Mouse (Mus musculus) ovary, postnatal 10 days (tissue): Measurements from ENCODE around the gene Pde6h.

Experiments
- DNase-seq: peaks from one replicate; pipeline ENCODE4 v3.0.0; 2022; ENCODE audit warnings: low spot score

The Pde6h gene

DNA sequence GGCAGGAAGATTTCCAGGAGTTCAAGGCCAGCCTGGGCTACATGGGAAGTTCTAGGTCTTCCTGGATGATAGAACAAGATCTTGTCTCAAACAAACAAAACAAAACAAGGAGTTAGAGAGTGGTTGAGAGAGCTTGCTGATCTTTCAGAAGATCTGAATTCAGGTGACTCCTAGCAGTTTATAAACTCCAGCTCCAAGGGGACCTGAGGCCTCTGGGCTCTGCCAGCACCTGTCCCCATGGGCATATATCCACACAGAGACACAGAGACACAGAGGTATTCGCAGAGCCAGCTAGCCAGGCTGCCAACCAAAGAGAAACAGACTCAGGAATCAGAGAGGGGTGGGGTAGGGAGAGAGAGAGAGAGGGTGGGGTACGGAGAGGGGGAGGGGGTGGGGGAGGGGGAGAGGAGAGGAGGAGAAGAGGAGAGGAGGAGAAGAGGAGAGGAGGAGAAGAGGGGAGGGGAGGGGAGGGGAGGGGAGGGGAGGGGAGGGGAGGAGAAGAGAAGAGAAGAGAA is 10.8 kb upstream of the Pde6h start:
- no peak for DNase-seq

DNA sequence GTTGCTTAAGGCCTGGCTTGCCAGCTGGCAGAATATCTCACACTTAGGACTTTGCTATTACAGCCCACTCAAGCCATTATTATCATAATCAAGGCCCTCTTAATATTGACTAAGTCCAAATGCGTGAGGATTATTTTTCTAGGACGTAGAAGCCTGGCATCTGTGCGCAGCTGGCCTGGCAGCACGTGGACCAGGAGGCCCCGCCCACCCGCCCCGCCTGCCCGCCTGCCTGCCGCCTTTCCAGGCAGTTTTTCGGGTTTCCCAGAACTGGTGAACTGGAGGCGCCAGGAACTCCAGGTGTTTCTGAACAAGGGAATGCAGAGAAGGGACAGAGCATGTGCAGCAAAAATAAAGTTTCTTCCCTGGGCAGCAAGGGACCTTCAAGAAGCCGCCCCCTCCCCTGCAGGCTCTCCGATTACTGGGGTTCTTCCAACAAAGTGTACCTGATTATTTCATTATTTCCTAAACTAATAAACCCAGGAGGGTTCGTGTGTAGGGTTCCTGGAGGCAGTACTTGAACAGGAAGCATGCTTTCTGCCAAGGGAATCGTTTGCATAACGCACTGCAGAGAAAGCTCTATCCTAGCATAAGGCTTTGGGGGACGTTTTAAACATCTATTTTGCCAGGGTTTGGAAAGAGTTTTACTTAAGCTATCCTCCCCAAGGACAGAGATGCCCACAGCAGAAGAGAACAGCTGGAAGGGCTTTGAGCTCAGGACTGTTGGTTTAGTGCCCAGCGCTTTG is 10.1 kb upstream of the Pde6h start:
- no peak for DNase-seq

DNA sequence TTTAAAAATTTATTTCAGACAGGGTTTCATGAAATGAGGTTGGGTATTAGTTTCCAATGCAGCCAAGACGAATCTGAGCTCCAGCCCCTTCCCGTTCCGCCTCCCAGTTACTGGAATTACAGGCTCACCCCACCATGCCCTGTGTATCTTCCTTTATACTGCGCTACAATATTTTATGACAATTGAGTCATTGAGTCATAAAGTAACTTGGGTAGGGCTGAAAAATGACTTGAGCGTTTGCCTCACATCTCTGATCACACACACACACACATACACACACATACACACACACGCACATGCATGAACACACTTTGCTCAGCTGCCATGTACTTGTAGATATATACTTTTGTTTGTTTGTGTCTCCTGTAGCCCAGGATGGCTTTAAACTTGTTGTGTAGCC is 9.4 kb upstream of the Pde6h start:
- no peak for DNase-seq

DNA sequence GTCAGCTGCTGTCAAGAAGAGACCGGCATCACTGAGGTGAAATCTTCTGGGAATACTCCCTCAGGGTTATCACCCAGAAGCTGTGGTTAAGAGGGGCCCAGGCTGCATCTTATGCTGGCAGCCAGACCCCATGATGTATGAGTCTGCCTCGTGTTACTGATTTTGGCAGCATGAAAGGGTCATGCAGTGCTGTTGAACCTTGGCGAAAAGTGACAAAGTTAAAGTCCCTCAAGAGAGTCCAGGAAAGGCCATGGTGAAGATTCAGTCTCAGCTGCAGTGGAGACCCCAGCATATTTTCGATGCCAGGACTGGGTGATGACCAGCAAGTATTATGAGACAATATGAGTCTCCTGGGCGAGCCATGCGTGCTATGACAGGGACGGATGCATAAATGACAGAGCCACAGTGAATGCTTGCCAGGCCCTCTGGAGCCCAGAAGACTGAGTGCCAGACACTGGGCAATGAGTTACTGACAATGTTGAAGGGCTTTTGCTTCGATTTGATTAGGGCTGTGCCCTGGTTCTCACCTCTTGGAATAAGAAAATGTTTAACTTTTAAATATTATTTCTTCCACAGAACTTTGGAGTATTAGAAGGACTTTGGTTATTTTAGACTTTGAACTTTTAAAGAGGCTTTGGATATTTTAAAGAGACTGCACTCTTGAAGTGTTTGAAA is 7.8 kb upstream of the Pde6h start:
- no peak for DNase-seq

DNA sequence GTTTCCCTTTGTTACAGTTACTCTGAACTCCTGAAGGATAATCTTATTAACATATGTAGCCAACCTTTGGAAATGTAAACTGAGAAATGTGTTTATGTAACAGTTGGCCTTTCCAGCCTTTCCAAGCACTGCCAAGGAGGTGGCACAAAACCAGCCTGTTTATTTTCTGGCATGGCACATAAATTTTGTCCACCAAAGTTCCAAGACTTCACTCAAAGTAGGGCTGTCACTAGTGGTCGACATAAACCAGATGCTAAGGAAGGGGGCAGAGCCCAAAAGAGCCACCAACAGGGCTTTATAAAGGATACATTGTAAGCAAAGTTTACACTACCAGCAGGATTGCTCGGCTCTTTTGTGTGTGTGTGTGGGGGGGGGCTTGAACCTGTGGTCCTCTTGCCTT is 5.7 kb upstream of the Pde6h start:
- no peak for DNase-seq

DNA sequence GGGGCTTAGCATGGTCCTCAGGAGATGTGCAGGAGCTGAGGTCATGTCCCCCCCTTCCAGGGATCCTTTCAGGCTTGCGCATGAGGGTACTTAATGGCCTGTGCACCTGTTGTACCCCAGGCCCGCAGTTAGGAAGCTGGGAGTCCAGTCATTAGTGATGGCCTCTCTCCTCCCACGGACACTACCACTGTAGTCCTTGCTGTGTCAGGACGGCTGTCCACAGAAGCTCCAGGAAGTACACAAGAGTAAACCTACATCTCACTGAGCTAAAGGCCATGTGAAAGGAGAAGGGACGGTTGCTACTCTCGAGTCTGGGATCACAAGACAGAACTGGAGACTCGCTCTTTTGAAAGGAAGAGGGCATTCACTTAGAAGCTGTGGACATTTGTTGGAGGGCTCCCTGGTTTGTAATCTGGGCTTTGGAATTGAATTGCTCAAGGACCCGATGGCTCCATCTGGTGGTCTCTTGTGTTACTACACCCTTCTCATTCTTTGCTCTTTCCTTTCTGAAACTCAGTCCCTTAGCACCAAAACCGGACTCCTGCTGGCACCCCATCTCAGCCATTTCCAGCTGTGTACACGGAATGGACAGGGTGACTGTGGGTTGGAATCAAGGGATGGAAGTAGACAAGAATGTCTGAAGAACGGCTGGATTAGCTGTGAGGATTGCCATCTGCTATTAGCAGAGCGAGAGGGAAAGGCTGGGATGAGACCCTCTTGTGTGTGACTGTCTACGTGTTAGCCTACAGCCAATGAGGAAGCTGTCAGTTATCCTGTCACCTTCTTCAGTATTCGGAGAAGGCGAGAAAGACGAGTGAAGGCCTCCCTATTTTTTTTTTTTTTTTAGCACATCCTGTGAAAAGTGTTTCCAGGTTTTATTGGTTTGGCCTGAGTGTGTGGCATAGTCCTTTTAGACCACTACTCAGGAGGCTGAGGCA is 3.0 kb upstream of the Pde6h start:
- peak; percentile 52 for DNase-seq

DNA sequence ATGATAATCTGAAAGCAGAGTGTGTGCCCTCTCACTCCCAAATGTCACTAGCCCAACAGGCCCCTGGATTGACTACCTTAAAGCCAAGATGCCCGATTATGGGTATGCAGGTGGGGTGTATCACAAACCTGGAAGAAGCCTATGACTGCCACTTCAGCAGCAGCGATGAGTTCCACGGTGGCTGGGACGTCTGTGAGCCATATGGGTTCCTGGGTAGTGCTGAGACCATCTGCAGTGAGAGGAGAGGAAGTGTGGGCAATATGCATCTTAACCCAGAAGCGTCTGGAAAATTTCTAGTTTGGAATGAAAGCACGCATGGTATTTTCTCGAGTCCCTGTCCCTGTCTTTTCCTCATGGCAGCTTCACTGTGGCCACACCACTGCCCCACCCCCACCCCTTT is 2.0 kb upstream of the Pde6h start:
- no peak for DNase-seq

DNA sequence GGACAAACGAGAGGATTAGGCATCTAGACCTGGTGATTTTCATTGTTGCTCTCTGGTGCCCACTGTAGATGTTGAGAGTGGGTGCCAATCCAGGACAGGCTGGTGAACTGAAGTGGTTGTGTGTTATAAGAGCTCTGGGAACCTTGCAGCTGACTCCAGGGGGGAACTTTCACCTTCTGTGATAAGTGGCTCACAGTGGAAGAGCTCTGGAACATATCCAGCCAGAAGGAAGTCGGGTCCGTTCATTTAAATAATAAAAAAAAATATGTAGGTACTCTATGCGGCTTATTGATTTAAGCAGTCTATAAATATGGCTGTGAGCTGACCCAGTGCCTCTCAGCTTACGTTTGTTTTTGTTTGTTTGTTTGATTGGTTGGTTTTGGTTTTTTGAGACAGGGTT is 1.6 kb upstream of the Pde6h start, which contains the start of gene Erp27:
TSS of gene Erp27 (minus strand) at position 101 of the 400 bp plus-strand sequence.
- no peak for DNase-seq

DNA sequence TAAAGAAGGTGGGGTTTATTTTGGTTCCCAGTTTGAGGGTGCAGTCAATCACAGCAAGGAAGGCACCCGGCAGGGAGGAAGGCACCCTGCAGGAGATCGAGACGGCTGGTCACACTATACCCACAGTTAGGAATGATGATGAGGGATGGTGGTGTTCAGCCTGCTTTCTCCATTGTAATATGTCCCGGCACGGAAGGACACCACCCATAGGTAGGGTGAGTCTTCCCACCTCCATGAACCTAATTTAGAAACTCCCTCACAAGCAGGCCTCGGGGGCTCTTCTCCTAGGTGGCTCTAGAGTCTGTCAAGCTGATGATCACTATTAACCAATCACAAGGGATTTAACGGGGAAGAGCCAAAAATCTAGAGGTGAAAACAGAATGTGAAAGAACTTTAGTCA is 761 bp upstream of the Pde6h start:
- no peak for DNase-seq

DNA sequence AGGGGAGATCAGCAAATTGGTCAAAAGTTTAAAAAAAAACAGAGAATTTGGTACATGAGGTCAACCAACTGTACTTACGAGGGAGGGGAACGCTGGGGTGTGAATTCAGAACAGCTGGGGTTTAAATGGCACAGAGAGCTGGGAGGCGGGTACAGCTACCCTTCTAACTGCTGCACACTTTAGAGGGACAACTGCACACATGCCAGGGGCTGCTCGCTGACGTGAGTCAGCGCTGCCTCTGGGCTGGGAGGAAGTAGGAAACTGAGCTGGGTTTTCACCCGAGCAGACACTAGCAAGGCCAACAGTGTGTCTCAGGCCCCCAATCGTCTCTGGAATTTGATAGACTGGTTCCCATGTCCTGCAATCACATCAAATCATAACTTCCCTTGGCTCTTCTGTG is 1.4 kb downstream of the Pde6h start:
- DNase-seq, result no peak

DNA sequence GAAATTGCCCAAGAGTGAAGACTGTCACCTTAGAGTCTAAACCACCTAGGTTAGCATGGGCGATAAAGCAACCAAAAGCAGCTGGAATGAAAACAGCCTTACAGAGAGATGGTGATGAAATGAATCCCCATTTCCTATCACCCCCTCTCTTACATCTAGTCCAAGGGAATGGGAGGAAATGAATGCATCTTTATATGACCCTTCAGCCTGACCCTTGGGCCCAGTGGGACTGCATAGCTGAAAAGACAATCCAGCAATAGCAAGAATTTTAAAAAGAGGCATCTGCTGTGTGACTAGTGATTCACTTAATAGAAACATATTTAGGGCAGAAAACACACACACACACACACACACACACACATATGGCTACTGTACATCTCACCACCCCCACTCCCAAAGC is 4.0 kb downstream of the Pde6h start:
- no peak for DNase-seq

DNA sequence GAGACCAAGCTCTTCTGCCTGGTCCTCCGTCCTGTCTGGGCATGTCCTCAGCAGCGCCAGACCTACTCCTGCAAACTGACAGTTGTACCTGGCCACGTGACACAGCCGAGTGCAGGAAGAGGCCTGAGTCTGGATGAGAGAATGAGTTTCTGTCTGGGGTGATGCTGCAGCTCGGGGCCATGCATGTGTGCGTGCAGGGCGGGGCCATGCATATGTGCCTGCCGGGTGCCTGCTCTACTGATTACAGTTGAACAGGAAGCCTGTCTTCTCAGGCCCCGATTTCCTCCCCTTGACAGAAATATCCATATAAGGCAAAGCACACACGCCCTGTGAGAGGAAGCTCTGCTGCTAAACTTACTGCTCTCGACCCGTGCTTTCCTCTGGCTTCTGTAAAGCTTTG is 7.0 kb downstream of the Pde6h start:
- no peak for DNase-seq

DNA sequence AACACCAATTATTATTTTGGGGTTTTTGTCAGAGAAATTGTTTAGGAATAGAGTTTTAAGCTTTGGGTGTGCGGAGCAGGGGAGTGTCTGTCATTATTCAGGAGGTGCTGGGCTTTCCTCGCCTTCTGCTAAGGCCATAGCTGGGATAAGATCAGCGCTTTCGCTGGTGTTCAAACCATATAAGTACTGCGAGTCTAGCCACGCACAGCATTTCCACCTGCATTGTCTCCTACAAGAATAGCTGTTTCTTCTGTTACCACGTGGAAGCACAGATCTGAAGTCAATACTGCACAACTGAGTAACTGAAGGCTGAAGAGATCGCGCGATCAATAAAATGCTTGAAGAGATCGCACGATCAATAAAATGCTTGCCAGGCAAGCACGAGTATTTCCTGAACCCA is 7.6 kb downstream of the Pde6h start:
- no peak for DNase-seq

DNA sequence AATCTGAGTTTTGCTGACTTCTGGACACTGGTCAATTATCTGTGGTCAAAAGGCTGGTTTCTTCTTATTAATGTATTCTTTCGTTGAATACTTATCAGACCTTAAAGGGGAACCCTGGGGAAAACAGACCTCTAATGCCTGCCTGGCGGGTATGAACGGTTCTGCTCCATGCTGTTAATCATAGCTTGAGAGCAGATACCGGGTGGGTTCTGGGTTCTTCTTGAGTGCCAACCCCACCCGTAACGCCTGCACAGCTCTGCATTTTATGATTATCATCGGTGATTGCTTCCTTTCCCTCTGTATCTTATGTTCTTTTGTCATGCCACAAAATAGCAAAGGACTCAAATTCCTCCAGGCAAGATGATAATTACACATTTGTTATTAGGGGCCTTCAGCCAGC is 10.4 kb downstream of the Pde6h start:
- DNase-seq, result no peak

DNA sequence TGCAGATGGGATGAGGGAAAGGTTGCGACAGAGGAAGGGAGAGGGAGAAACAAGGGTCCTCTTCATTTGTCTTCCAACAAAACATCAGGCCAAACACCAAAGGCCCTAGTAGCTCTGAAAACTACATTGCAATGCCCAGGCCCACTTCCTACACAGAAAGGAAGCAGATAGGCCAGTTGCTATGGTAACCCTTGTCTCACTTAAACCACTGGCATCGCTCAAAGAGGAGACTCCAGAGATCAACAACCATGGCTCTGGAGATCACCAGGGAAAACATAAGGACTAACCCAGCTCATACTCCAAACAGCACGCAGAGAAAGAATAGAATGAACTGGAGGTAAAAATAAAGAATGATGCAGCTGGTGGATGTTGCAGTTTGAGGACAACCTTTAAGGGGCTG is 11.6 kb downstream of the Pde6h start:
- no peak for DNase-seq

DNA sequence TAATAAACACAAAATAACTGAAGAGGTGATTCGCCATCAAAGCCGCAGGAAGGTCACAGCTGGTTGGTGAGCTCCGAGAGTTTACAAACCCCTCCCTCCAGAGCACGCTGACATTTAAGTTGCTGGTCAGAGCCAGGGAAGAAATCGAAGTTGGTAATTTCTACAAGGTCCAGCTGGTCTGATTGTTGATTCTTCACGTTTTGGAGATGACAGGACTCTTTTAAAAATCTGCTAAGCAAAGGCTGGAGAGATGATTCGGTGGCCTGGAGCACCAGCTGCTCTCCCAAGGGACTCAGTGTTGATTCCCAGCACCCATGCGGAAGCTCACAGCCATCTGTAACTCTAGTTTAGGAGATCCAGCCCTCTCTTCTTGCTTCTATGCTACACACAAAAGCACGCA is 12.7 kb downstream of the Pde6h start:
- no peak for DNase-seq

DNA sequence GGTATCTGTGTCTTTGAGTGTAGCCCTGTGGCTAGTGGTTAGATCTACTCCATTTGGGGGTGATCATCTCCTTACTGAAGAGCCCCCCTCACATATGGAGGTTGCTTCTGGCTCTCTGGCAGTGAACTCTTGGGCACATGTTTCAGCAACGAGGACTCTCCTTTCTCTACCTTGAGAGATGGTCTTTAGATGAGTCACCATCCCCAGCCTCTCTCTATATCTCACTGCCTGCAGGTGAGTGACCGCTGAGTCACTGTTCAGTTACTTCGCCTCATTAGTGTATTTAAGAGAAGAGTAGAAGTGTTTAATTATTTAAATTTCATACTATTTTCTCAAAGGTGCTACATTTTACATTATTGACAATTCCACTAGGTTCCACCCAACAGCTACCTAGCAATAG is 13.5 kb downstream of the Pde6h start:
- no peak for DNase-seq

DNA sequence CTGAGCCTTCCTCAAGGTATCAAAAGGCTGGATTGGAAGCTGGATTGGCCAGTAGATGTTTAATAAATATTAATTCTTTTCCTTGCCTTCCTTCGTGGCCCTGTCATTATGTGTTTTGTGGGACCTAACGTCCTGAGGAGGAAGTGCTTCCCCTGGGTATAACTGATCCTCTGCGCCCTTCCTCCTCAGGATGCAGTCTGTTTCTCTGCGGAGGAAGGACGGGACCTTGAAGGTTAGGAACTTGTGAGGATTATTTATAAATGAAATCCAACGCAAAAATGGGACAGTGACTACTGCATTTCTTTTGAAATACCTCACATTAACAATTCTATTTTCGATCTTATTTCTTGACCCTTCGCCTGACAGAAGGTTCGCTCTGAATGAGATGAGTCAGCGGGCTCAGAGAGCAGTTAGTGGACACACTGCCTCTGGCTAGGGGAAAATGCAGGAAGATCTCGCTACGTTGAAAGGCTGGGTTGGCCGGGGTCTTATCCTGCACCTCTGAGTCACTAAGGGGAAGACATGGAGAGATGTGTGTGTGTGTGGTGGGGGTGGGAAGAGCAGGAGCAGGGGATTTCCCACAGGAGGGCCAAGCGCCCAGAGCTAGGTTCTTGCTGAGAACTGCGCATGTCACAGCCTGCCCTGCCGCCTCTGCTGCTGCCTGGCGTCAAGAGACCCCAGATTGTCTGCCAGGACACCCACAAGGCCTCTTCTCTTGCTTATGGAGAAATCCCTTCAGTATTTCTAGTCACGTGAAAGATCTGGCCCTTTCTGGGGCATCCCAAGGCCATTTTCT is 14.9 kb downstream of the Pde6h start:
- DNase-seq, result no peak

DNA sequence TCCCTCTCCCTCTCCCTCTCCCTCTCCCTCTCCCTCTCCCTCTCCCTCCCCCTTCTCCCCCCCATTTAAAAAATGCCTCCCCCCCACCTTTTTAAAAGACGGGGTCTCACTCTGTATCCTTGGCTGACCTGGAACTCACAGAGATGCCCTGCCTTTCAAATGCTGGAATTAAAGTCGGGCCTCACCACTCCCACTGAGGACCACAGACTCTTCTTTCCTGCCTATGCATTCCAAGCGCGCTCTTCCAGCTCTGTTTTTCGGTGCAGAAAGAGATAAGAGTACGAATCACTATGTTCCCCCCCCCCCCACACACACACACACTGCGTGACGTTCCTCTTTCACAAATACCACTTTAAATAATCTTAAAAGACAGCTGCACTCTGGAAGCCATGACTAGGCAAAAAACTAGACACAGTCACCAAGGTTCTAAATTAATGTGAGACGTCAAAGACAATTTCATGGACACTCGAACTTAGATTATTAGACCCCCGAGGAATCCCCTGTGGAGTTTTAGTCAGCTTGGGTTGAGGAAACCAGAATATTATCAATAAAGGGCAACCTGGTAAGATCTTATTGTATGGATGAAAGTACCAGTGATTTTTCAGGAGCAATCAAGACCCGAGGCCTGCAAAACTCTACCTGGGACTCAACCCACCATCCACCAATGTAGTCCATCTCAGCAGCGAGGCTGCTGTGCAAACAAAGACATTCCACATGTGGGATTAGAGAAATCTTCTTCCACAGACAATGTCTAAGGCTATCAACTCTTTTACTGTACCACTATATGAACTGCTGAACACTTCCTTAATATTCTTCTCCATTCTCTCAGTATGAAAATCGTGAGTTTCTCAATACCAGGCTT is 15.9 kb downstream of the Pde6h start:
- DNase-seq, result no peak

DNA sequence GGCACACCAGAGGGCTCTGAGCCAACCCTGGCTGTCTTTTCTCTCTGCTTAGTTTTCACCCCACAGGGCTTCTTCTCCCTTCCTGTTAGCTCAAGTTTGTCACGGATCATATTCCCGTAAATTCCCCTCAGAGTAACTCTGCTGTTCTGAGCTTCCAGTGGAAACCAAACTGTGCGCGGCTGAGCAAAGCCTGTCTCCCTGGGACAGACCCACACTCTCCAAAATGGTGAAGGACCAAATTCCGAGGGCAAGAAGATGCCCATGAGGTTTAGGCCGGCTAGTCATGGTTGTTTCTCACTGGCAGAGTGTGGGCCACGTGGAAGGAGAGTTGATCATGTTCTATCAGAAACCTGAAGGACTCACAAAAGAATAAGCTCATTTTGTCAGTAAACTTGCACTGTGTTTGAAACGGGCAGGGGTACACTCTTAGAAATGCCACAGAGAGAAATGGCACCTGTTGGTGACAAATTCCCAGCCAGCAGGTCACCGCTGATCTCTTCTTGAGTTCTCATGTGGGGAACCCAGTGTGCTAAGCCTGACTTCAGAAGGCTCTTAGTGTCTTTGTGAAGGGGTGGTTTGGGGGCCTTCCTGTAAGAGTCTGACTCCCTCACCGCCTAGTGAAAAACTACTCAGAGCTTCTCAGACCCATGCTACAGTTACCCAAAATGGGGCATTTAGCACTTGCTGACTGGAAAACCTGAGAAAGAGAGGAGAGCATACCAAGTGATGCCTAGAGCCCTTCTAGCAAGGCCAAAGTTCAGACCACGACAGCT is 16.7 kb downstream of the Pde6h start:
- DNase-seq, result no peak
